Mouse (Mus musculus): ENCODE results near the gene Stk26.

Gene Stk26

GRCm38 (mm10) chrX:50924629-50925364 is 84.0 kb downstream of the Stk26 start:
- DNase-seq (ENCODE audit: low spot score in 2 of 2) = peak in 1 of 2 experiments; percentile 14

GRCm38 (mm10) chrX:50926893-50927545 is 86.2 kb downstream of the Stk26 start:
- DNase-seq (ENCODE audit: low spot score in 2 of 2) = no peak

DNA sequence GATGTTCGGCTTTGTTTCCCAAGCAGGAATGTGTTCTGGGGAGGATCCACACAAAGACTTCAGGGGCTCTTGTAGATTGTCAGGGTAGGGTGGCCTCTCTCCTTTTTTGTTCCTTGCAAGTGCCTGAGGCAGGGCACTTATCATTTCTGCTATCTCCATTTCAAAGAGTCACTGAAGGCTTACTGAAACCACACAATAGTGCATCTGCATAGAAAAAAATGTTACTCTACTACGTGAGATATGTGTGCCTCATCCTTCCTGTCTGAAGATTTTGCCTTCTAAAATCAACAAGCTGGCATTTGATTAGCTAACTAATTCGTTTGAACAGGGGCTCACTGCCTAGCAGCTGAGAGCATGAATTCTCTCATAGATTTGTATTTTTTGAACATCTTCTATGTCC is 89.5 kb downstream of the Stk26 start:
- no peak for DNase-seq (ENCODE audit: low spot score in 2 of 2)

DNA sequence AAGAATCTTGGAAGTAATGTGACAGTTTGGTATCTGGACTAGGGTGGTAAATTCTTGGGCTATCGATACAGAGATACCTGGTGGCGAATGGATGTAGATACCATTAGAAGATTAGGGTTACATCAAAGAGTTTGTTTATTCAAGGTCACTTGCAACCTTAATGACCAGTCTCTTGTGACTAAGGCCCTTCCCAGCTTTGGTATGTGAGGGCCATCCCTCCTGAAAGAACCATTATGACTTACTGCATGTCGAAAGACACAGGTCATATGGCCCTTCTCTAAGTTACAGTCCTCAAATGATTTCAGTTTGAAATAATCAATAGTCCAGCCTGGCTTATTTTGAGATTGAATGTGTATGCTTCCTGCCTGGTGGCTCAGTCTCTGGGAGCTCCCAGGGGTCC is 96.3 kb downstream of the Stk26 start:
- no peak for DNase-seq (ENCODE audit: low spot score in 2 of 2)

- no peak for DNase-seq (ENCODE audit: low spot score in 2 of 2)
These were observed 101.8 kb downstream of the Stk26 start, which contains the start of gene Frmd7 for GRCm38 (mm10) chrX:50942610-50943009. Frmd7 (minus strand) TSS chrX:50942710.

Data from right cerebral cortex, adult 2 months (tissue).